Mouse (Mus musculus): ENCODE measurements around the gene Fbxo24. TPM values are rescaled to one million over a fixed set of nuclear protein-coding genes. Genes with fewer than 3 reads are reported as not detected.

Gene Fbxo24
- polyA plus RNA-seq, 1 experiment from 2014 or later: 0.20 TPM

- Histone ChIP-seq H3K9ac (ENCODE audit: low read length) (no peak overlapping the region), H3K36me3 (ENCODE audit: control insufficient read depth, insufficient read depth, low read length) (no peaks in the 10 kb centered on the region), H3K4me1 (ENCODE audit: control insufficient read depth in 2 of 2, insufficient read depth in 2 of 2, low read length in 2 of 2) (no peaks in the 10 kb centered on the region), H3K27me3 (ENCODE audit: control insufficient read depth, insufficient read depth, low read length) (no peaks in the 10 kb centered on the region), H3K9me3 (ENCODE audit: control insufficient read depth, low read length) (no peaks in the 10 kb centered on the region), H3K27ac (replicated peaks in 1 of 2; ENCODE audit: control insufficient read depth in 1 of 2, insufficient read depth in 1 of 2, low read depth in 2 of 2, low read length in 2 of 2) (no peak overlapping the region), H3K4me2 (ENCODE audit: low read length) (no peak overlapping the region), H3K4me3 (ENCODE audit: control insufficient read depth in 1 of 2, insufficient read depth in 1 of 2, low read depth in 1 of 2, low read length in 2 of 2) (no peak overlapping the region)
- WGBS: 73% methylated on average over 5 of the region's 5 CpGs
- ATAC-seq (ENCODE audit: insufficient number of reproducible peaks, insufficient read depth, low FRiP score, low read depth): no peak
Observed at GRCm38 (mm10) chr5:137590507-137590906, 38.3 kb downstream of the Fbxo24 start.

GRCm38 (mm10) chr5:137584976-137585375 is 43.8 kb downstream of the Fbxo24 start:
- 30% methylated on average over 8 of the region's 8 CpGs for WGBS
- H3K27me3 ChIP-seq (ENCODE audit: control insufficient read depth, insufficient read depth, low read length): peaks cover 30% of the 10 kb centered on the region
- no peak overlapping the region for H3K27ac ChIP-seq (replicated peaks in 1 of 2; ENCODE audit: control insufficient read depth in 1 of 2, insufficient read depth in 1 of 2, low read depth in 2 of 2, low read length in 2 of 2)
- H3K4me3 ChIP-seq (ENCODE audit: control insufficient read depth in 1 of 2, insufficient read depth in 1 of 2, low read depth in 1 of 2, low read length in 2 of 2): no peak overlapping the region
- no peaks in the 10 kb centered on the region for H3K9me3 ChIP-seq (ENCODE audit: control insufficient read depth, low read length)
- peaks cover 0 to 6% of the 10 kb centered on the region in 2 experiments; a peak in 2 of 4 replicates for H3K4me1 ChIP-seq (ENCODE audit: control insufficient read depth in 2 of 2, insufficient read depth in 2 of 2, low read length in 2 of 2)
- no peak overlapping the region for H3K4me2 ChIP-seq (ENCODE audit: low read length)
- H3K36me3 ChIP-seq (ENCODE audit: control insufficient read depth, insufficient read depth, low read length): no peaks in the 10 kb centered on the region
- no peak overlapping the region for H3K9ac ChIP-seq (ENCODE audit: low read length)
- no peak for ATAC-seq (ENCODE audit: insufficient number of reproducible peaks, insufficient read depth, low FRiP score, low read depth)

GRCm38 (mm10) chr5:137583670-137584169 is 45.1 kb downstream of the Fbxo24 start:
- Histone ChIP-seq H3K4me1 (ENCODE audit: control insufficient read depth in 2 of 2, insufficient read depth in 2 of 2, low read length in 2 of 2) (peaks cover 0 to 6% of the 10 kb centered on the region in 2 experiments; a peak in 2 of 4 replicates), H3K4me2 (ENCODE audit: low read length) (peak overlapping the region; percentile 66), H3K4me3 (ENCODE audit: control insufficient read depth in 1 of 2, insufficient read depth in 1 of 2, low read depth in 1 of 2, low read length in 2 of 2) (peak overlapping the region; percentile 33 to 47), H3K27ac (replicated peaks in 1 of 2; ENCODE audit: control insufficient read depth in 1 of 2, insufficient read depth in 1 of 2, low read depth in 2 of 2, low read length in 2 of 2) (no peak overlapping the region), H3K36me3 (ENCODE audit: control insufficient read depth, insufficient read depth, low read length) (no peaks in the 10 kb centered on the region), H3K27me3 (ENCODE audit: control insufficient read depth, insufficient read depth, low read length) (peaks cover 30% of the 10 kb centered on the region), H3K9me3 (ENCODE audit: control insufficient read depth, low read length) (no peaks in the 10 kb centered on the region), H3K9ac (ENCODE audit: low read length) (peak overlapping the region; percentile 39; the same call in 1 of the 2 replicates)
- 7% methylated on average over 27 of the region's 27 CpGs for WGBS
- no peak for ATAC-seq (ENCODE audit: insufficient number of reproducible peaks, insufficient read depth, low FRiP score, low read depth)

GRCm38 (mm10) chr5:137582702-137583101 is 46.1 kb downstream of the Fbxo24 start:
- Histone ChIP-seq H3K36me3 (ENCODE audit: control insufficient read depth, insufficient read depth, low read length) (no peaks in the 10 kb centered on the region), H3K27ac (replicated peaks in 1 of 2; ENCODE audit: control insufficient read depth in 1 of 2, insufficient read depth in 1 of 2, low read depth in 2 of 2, low read length in 2 of 2) (no peak overlapping the region), H3K4me2 (ENCODE audit: low read length) (no peak overlapping the region), H3K27me3 (ENCODE audit: control insufficient read depth, insufficient read depth, low read length) (peaks cover 30% of the 10 kb centered on the region), H3K4me1 (ENCODE audit: control insufficient read depth in 2 of 2, insufficient read depth in 2 of 2, low read length in 2 of 2) (peaks cover 0 to 6% of the 10 kb centered on the region in 2 experiments; a peak in 2 of 4 replicates), H3K9ac (ENCODE audit: low read length) (no peak overlapping the region), H3K4me3 (ENCODE audit: control insufficient read depth in 1 of 2, insufficient read depth in 1 of 2, low read depth in 1 of 2, low read length in 2 of 2) (no peak overlapping the region), H3K9me3 (ENCODE audit: control insufficient read depth, low read length) (no peaks in the 10 kb centered on the region)
- no peak for ATAC-seq (ENCODE audit: insufficient number of reproducible peaks, insufficient read depth, low FRiP score, low read depth)
- WGBS: 23% methylated on average over 8 of the region's 8 CpGs

GRCm38 (mm10) chr5:137580246-137580645 is 48.6 kb downstream of the Fbxo24 start:
- Histone ChIP-seq H3K4me1 (ENCODE audit: control insufficient read depth in 2 of 2, insufficient read depth in 2 of 2, low read length in 2 of 2) (peaks cover 0 to 6% of the 10 kb centered on the region in 2 experiments; a peak in 2 of 4 replicates), H3K27ac (replicated peaks in 1 of 2; ENCODE audit: control insufficient read depth in 1 of 2, insufficient read depth in 1 of 2, low read depth in 2 of 2, low read length in 2 of 2) (no peak overlapping the region), H3K4me3 (ENCODE audit: control insufficient read depth in 1 of 2, insufficient read depth in 1 of 2, low read depth in 1 of 2, low read length in 2 of 2) (no peak overlapping the region), H3K9me3 (ENCODE audit: control insufficient read depth, low read length) (no peaks in the 10 kb centered on the region), H3K9ac (ENCODE audit: low read length) (no peak overlapping the region), H3K4me2 (ENCODE audit: low read length) (no peak overlapping the region), H3K27me3 (ENCODE audit: control insufficient read depth, insufficient read depth, low read length) (peaks cover 30% of the 10 kb centered on the region), H3K36me3 (ENCODE audit: control insufficient read depth, insufficient read depth, low read length) (no peaks in the 10 kb centered on the region)
- WGBS: 85% methylated on average over 6 of the region's 6 CpGs
- ATAC-seq (ENCODE audit: insufficient number of reproducible peaks, insufficient read depth, low FRiP score, low read depth): no peak

- Histone ChIP-seq H3K27me3 (ENCODE audit: control insufficient read depth, insufficient read depth, low read length) (peaks cover 9% of the 10 kb centered on the region; the same call in 1 of the 2 replicates), H3K27ac (replicated peaks in 1 of 2; ENCODE audit: control insufficient read depth in 1 of 2, insufficient read depth in 1 of 2, low read depth in 2 of 2, low read length in 2 of 2) (no peak overlapping the region), H3K4me1 (ENCODE audit: control insufficient read depth in 2 of 2, insufficient read depth in 2 of 2, low read length in 2 of 2) (peaks cover 2 to 8% of the 10 kb centered on the region in 2 experiments; a peak in 2 of 4 replicates), H3K4me2 (ENCODE audit: low read length) (peak overlapping the region; percentile 65), H3K9me3 (ENCODE audit: control insufficient read depth, low read length) (no peaks in the 10 kb centered on the region), H3K36me3 (ENCODE audit: control insufficient read depth, insufficient read depth, low read length) (no peaks in the 10 kb centered on the region), H3K9ac (ENCODE audit: low read length) (peak overlapping the region; percentile 51), H3K4me3 (ENCODE audit: control insufficient read depth in 1 of 2, insufficient read depth in 1 of 2, low read depth in 1 of 2, low read length in 2 of 2) (peak overlapping the region; percentile 31)
- 6% methylated on average over 27 of the region's 27 CpGs for WGBS
- no peak for ATAC-seq (ENCODE audit: insufficient number of reproducible peaks, insufficient read depth, low FRiP score, low read depth)
Observed at GRCm38 (mm10) chr5:137574470-137574901, 54.3 kb downstream of the Fbxo24 start.

GRCm38 (mm10) chr5:137570691-137571586 is 57.9 kb downstream of the Fbxo24 start:
- Histone ChIP-seq H3K4me3 (ENCODE audit: control insufficient read depth in 1 of 2, insufficient read depth in 1 of 2, low read depth in 1 of 2, low read length in 2 of 2) (no peak overlapping the region), H3K27ac (replicated peaks in 1 of 2; ENCODE audit: control insufficient read depth in 1 of 2, insufficient read depth in 1 of 2, low read depth in 2 of 2, low read length in 2 of 2) (no peak overlapping the region)

More at GRCm38 (mm10) chr5:137570691-137571586, 57.9 kb downstream of the Fbxo24 start:
- Histone ChIP-seq H3K36me3 (ENCODE audit: control insufficient read depth, insufficient read depth, low read length) (no peaks in the 10 kb centered on the region), H3K9me3 (ENCODE audit: control insufficient read depth, low read length) (no peaks in the 10 kb centered on the region), H3K9ac (ENCODE audit: low read length) (no peak overlapping the region), H3K27me3 (ENCODE audit: control insufficient read depth, insufficient read depth, low read length) (peaks cover 9% of the 10 kb centered on the region; the same call in 1 of the 2 replicates), H3K4me2 (ENCODE audit: low read length) (no peak overlapping the region), H3K4me1 (ENCODE audit: control insufficient read depth in 2 of 2, insufficient read depth in 2 of 2, low read length in 2 of 2) (peaks cover 2 to 8% of the 10 kb centered on the region in 2 experiments; a peak in 2 of 4 replicates)
- ATAC-seq (ENCODE audit: insufficient number of reproducible peaks, insufficient read depth, low FRiP score, low read depth): peak; percentile 14; the same call in 1 of the 2 replicates
- 74% methylated on average over 17 of the region's 17 CpGs for WGBS
